9 mouse cellular contexts compared by ENCODE assay signal in genomic region chr5:138932460-138933432, GRCm38 (mm10).
DNase-seq lines count a peak whose midpoint lies in the region; ATAC-seq and TF ChIP-seq lines count a peak whose summit lies in the region.
"Had no signal": no experiment of that assay in that cellular context is flagged by ENCODE, and none has a peak within 500 bp of the region (broad histone marks: within the 10 kb centered on the region; RNA-seq: fewer than 3 reads in every experiment).

No protein-coding gene starts in this region.

- H3K4me2 ChIP-seq in heart, embryonic 12.5 days: 0 out of 2 replicates have a peak overlapping the region, but pooled peaks have one; percentile 2
- peak overlapping the region; percentile 28 for H3K4me2 ChIP-seq in embryonic facial prominence, embryonic 14.5 days (ENCODE audit: low read depth, low read length)
- 0 out of 2 replicates have a peak overlapping the region, but pooled peaks have one; percentile 9 for H3K4me2 ChIP-seq in midbrain, embryonic 14.5 days (ENCODE audit: low read length)

- H3K9me3 ChIP-seq in heart, embryonic 12.5 days (replicated peaks): no peaks in the 10 kb centered on the region
- H3K9me3 ChIP-seq in embryonic facial prominence, embryonic 14.5 days (ENCODE audit: control insufficient read depth, low read length): no peaks in the 10 kb centered on the region
- H3K9me3 ChIP-seq in midbrain, embryonic 14.5 days (ENCODE audit: control insufficient read depth, low read length): no peaks in the 10 kb centered on the region

- no peak for TF ChIP-seq CTCF in heart, adult 2 months (IDR thresholded peaks at IDR 0.05)

- WGBS in heart, embryonic 12.5 days: 24% methylated on average over 18 of the region's 18 CpGs
- WGBS in heart, adult 2 months: 46% methylated on average over 18 of the region's 18 CpGs
- 17% methylated on average over 15 of the region's 18 CpGs for WGBS in embryonic facial prominence, embryonic 14.5 days
- 11% methylated on average over 18 of the region's 18 CpGs for WGBS in midbrain, embryonic 14.5 days

- no peaks in the 10 kb centered on the region for H3K79me2 ChIP-seq in heart, adult 2 months (replicated peaks; ENCODE audit: control insufficient read depth, insufficient read depth, low read length)

- H3K9ac ChIP-seq in heart, embryonic 12.5 days: no peak overlapping the region
- no peak overlapping the region for H3K9ac ChIP-seq in heart, adult 2 months (ENCODE audit: low read depth, low read length)
- H3K9ac ChIP-seq in embryonic facial prominence, embryonic 14.5 days (ENCODE audit: low read depth, low read length): peak overlapping the region; percentile 19; the same call in 1 of the 2 replicates
- no peak overlapping the region for H3K9ac ChIP-seq in midbrain, embryonic 14.5 days (replicated peaks; ENCODE audit: low read length)

- DNase-seq in heart, adult 2 months: no peak
- DNase-seq in embryonic facial prominence, embryonic 14.5 days (ENCODE audit: low spot score): peak; percentile 49
- peak; percentile 32 for DNase-seq in kidney, adult 9 months
- no peak for DNase-seq in midbrain, embryonic 14.5 days
- no peak for DNase-seq in layer of hippocampus, adult 18-20 months (ENCODE audit: low spot score in 2 of 2)
- DNase-seq in urinary bladder, postnatal 14 days (ENCODE audit: low spot score): no peak
- DNase-seq in thymus, postnatal 0 days (ENCODE audit: low spot score): no peak

- H3K27ac ChIP-seq in heart, embryonic 12.5 days (ENCODE audit: poor library complexity, severe bottlenecking): no peak overlapping the region
- H3K27ac ChIP-seq in heart, adult 2 months: no peak overlapping the region
- H3K27ac ChIP-seq in embryonic facial prominence, embryonic 14.5 days (replicated peaks; ENCODE audit: low read depth, low read length): peak overlapping the region; percentile 65
- no peak overlapping the region for H3K27ac ChIP-seq in midbrain, embryonic 14.5 days (replicated peaks; ENCODE audit: low read depth, low read length)

- H3K4me3 ChIP-seq in heart, embryonic 12.5 days: no peak overlapping the region
- no peak overlapping the region for H3K4me3 ChIP-seq in heart, adult 2 months
- no peak overlapping the region for H3K4me3 ChIP-seq in embryonic facial prominence, embryonic 14.5 days (ENCODE audit: low read depth, low read length)
- H3K4me3 ChIP-seq in midbrain, embryonic 14.5 days (replicated peaks; ENCODE audit: low read depth, low read length): no peak overlapping the region

- no peak for TF ChIP-seq EP300 in heart, adult 2 months (IDR thresholded peaks at IDR 0.05; ENCODE audit: insufficient read depth, low read depth, low read length)

- peaks cover 29% of the 10 kb centered on the region for H3K4me1 ChIP-seq in heart, embryonic 12.5 days (replicated peaks)
- no peaks in the 10 kb centered on the region for H3K4me1 ChIP-seq in heart, adult 2 months (ENCODE audit: control insufficient read depth, insufficient read depth, low read length)
- H3K4me1 ChIP-seq in embryonic facial prominence, embryonic 14.5 days (ENCODE audit: control insufficient read depth, insufficient read depth, low read length): peaks cover 21% of the 10 kb centered on the region
- H3K4me1 ChIP-seq in midbrain, embryonic 14.5 days (ENCODE audit: control insufficient read depth, insufficient read depth, low read length): peaks cover 17% of the 10 kb centered on the region

- ATAC-seq in heart, embryonic 12.5 days (ENCODE audit: insufficient number of reproducible peaks, low FRiP score): no peak
- ATAC-seq in embryonic facial prominence, embryonic 14.5 days (ENCODE audit: low read depth): peak; percentile 39
- ATAC-seq in midbrain, embryonic 14.5 days (ENCODE audit: low FRiP score, low TSS enrichment): no peak
- ATAC-seq: Patski had no signal

- H3K36me3 ChIP-seq in heart, embryonic 12.5 days: no peaks in the 10 kb centered on the region
- H3K36me3 ChIP-seq in heart, adult 2 months (ENCODE audit: control insufficient read depth, insufficient read depth, low read length): no peaks in the 10 kb centered on the region
- H3K36me3 ChIP-seq in embryonic facial prominence, embryonic 14.5 days (ENCODE audit: control insufficient read depth, insufficient read depth, low read length): no peaks in the 10 kb centered on the region
- H3K36me3 ChIP-seq in midbrain, embryonic 14.5 days (ENCODE audit: control insufficient read depth, insufficient read depth, low read length): no peaks in the 10 kb centered on the region

- TF ChIP-seq POLR2A in heart, adult 2 months (IDR thresholded peaks at IDR 0.05; ENCODE audit: insufficient read depth, low read depth, low read length): no peak

- intact Hi-C loops in heart, adult 2 months (cut with DNase I): no loop called here

- H3K27me3 ChIP-seq in heart, embryonic 12.5 days (replicated peaks): peaks cover 8% of the 10 kb centered on the region; the same call in 1 of the 2 replicates
- no peaks in the 10 kb centered on the region for H3K27me3 ChIP-seq in heart, adult 2 months (ENCODE audit: control insufficient read depth, insufficient read depth, low read length)
- H3K27me3 ChIP-seq in embryonic facial prominence, embryonic 14.5 days (replicated peaks; ENCODE audit: control insufficient read depth, insufficient read depth, low read length): peaks cover 6% of the 10 kb centered on the region
- H3K27me3 ChIP-seq in midbrain, embryonic 14.5 days (ENCODE audit: control insufficient read depth, insufficient read depth, low read length): no peaks in the 10 kb centered on the region
- H3K27me3 ChIP-seq: Patski had no signal

Comparison
In these comparisons a context has a peak if more than half of its experiments do, and no peak if none do; other contexts are left out.
1. DNase-seq: peak in embryonic facial prominence, embryonic 14.5 days (single experiment) and kidney, adult 9 months (single experiment); none in heart, adult 2 months (0 of 2), midbrain, embryonic 14.5 days (single experiment), layer of hippocampus, adult 18-20 months (0 of 2), urinary bladder, postnatal 14 days (single experiment) and thymus, postnatal 0 days (single experiment).
2. Peak in every context shown above with its lines, with median percentiles within 50 percentile points of each other: H3K4me2 ChIP-seq.